Mouse (Mus musculus) spleen, adult 2 months (tissue): ENCODE results near the gene Vangl1.

ENCODE experiments used
- CTCF ChIP-seq: fragments of 200-500 bp; IDR thresholded peaks from 2 replicates; pipeline ENCODE4 v1.5.1; 2011; ENCODE audit warnings: mild to moderate bottlenecking, inconsistent platforms; ENCODE audit not compliant: insufficient read depth, insufficient read length, insufficient replicate concordance; ENCODE audit errors: extremely low read depth
- POLR2A ChIP-seq: fragments of 200-500 bp; IDR thresholded peaks from 2 replicates; pipeline ENCODE4 v1.6.1; 2011; ENCODE audit warnings: low read depth, low read length, inconsistent platforms

DNA sequence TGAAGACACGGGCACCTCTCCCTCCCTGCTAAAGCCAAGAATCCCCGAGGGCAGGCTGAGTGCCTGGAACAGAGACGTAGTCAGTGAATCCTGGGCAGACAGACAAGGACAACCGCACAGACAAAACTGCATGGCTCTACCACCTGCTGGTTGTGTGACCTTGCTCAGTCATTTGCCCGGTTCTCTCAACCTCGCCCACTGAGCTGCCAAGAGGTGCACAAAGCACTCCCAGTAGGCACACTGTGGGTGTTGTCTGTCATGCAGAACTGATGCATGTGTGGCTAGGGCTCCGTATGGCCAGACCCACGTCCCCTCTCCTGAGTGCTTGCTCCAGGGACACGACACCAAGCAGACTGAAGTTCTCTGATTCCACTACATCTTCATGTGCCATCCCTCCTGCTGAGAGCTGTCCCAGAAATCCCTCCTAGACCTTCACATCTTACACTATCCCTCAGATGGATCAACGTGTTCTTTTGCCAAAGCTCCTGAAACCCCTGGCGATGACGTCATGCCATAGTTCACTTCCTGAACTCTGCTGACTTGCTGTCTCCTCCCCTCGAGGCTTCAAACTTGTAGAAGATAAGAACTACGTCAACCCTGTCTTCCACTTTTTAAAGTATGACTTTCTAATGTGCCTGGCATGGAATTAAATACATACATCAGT, 45.6 kb downstream of the Vangl1 start:
- TF ChIP-seq CTCF (no peak), POLR2A (no peak)
